Mouse (Mus musculus): ENCODE data around the gene Gm20388.

DNA sequence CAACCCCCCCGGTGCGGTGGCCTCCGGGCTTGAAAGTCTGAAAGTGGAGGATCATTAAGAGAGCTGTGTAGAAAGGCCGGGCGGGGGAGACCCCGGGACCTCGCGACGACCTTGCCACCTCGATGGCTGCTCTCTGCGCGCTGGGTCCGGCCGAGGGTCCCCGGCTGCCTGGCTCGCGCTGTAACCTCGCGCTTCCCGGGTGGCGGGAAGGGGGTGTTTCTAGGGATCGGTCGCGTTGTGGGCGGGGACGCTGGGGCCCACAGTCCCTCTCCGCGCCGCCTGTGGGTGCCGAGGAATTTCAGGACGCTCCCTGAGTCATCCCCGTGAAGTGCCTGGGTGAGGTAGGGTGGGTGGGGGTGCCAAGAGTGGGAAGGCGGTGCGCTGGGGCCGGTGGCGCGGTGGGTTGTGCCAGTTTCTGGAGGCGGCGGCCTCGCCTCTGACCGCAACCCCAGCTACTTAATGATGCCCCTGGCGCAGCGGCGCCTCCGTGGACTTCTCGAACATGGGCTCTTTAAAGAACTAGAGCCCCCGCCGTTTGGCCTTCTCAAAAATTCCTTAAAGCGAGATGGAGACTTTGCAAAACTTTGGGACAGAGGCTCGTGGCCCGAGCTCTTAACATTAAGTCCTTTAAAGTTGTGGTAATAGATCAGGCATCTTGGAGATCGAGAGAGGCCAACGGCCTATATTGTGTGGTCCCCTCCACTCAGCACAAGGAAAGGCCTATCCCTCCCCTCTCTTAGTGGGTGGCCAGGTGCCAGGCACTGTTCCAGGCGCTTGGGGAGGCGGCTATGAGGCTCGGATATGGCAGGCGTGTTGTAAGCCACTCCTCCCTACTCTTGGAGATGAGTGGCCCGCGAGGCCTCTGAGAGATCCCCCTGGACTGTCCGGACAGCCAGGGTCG is 625.9 kb downstream of the Gm20388 start:
- TF ChIP-seq CTCF (IDR thresholded peaks at IDR 0.05; ENCODE audit: low read depth): peak; percentile 21; the same call in 1 of the 2 replicates
- no peak for TF ChIP-seq EP300 (IDR thresholded peaks at IDR 0.05; ENCODE audit: low read depth)

Data from liver, embryonic 14.5 days (tissue).